Mouse (Mus musculus) hindbrain, embryonic 13.5 days (tissue): ENCODE data around the gene Kcnk7. TPM values are rescaled to one million over a fixed set of nuclear protein-coding genes. Genes with fewer than 3 reads are reported as not detected.

Experiments
- ATAC-seq: fragments of 200-750 bp; cut with Nextera tagmentation; 2 replicates; pipeline ENCODE4 v1.8.0; 2017; ENCODE audit warnings: moderate TSS enrichment; ENCODE audit not compliant: low FRiP score
- H3K27ac ChIP-seq: fragments of 300-500 bp; sonication (generic); 2 replicates; pipeline ENCODE4 v1.5.1; 2015; ENCODE audit warnings: inconsistent platforms, mild to moderate bottlenecking, moderate library complexity
- H3K27me3 ChIP-seq: fragments of 300-500 bp; sonication (generic); 2 replicates; pipeline ENCODE4 v1.6.1; 2015; ENCODE audit warnings: mild to moderate bottlenecking, inconsistent platforms
- H3K36me3 ChIP-seq: fragments of 300-500 bp; sonication (generic); 2 replicates; pipeline ENCODE4 v1.6.1; 2015; ENCODE audit warnings: mild to moderate bottlenecking, inconsistent platforms
- H3K4me1 ChIP-seq: fragments of 300-500 bp; sonication (generic); replicated peaks from 2 replicates; pipeline ENCODE4 v1.6.1; 2015; ENCODE audit warnings: inconsistent platforms
- H3K4me2 ChIP-seq: fragments of 300-500 bp; sonication (generic); 2 replicates; pipeline ENCODE4 v1.6.1; 2015; ENCODE audit warnings: inconsistent platforms, mild to moderate bottlenecking, moderate library complexity
- H3K4me3 ChIP-seq: fragments of 300-500 bp; sonication (generic); 2 replicates; pipeline ENCODE4 v1.5.1; 2015; ENCODE audit warnings: mild to moderate bottlenecking, inconsistent platforms
- H3K9ac ChIP-seq: fragments of 300-500 bp; sonication (generic); 2 replicates; pipeline ENCODE4 v1.6.1; 2015; ENCODE audit warnings: mild to moderate bottlenecking, inconsistent platforms
- H3K9me3 ChIP-seq: fragments of 300-500 bp; sonication (generic); 2 replicates; pipeline ENCODE4 v1.6.1; 2016; ENCODE audit warnings: inconsistent platforms
- WGBS: fragments of 180-500 bp; shearing (Covaris S2); methylation state at CpG from one replicate; pipeline ENCODE4 v1.1.7; 2015; 5-methylcytosine and 5-hydroxymethylcytosine counted together
- polyA plus RNA-seq: library from polyadenylated mRNA; unstranded; fragments of >200 nt; fragmentation: Nextera tagmentation; extraction: Ambion mirVana; gene quantifications from 2 replicates; pipeline ENCODE4 v1.2.1, GENCODE M21; 2015

Kcnk7 gene
- polyA plus RNA-seq: 0.44 and 0.63 TPM in 2 replicates

DNA sequence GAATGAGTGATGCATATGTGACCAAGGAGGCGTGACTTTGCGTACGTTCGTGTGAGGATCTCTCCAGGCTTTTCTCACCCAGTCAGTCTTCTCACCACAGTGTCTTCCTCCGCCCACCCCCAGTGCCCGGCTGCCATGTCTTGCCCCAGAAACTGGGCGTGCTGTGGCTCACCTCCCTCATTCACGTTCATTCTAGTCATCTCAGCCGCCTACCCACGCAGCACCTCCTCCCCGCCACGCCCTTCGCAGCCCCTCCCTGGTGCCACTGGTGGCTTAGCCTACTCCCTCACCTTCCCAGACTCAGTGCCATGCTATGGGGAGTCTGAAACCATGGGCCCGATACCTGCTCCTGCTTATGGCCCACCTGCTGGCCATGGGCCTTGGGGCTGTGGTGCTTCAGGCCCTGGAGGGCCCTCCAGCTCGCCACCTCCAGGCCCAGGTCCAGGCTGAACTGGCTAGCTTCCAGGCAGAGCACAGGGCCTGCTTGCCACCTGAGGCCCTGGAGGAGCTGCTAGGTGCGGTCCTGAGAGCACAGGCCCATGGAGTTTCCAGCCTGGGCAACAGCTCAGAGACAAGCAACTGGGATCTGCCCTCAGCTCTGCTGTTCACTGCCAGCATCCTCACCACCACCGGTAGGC is at the start of gene Kcnk7:
Gene Kcnk7 (plus strand): TSS at position 205 of the 638 bp plus-strand sequence.
- 77% methylated on average over 17 of the region's 17 CpGs for WGBS
- Histone ChIP-seq H3K9ac (no peak within 1 kb of the TSS), H3K4me3 (no peak within 1 kb of the TSS), H3K36me3 (peaks cover 80% of the 10 kb centered on the region), H3K4me1 (peaks cover 7% of the 10 kb centered on the region; the same call in 1 of the 2 replicates), H3K27ac (no peak within 1 kb of the TSS; the same call in 1 of the 2 replicates), H3K4me2 (no peak within 1 kb of the TSS), H3K27me3 (no peaks in the 10 kb centered on the region), H3K9me3 (no peaks in the 10 kb centered on the region)
- no peak for ATAC-seq

DNA sequence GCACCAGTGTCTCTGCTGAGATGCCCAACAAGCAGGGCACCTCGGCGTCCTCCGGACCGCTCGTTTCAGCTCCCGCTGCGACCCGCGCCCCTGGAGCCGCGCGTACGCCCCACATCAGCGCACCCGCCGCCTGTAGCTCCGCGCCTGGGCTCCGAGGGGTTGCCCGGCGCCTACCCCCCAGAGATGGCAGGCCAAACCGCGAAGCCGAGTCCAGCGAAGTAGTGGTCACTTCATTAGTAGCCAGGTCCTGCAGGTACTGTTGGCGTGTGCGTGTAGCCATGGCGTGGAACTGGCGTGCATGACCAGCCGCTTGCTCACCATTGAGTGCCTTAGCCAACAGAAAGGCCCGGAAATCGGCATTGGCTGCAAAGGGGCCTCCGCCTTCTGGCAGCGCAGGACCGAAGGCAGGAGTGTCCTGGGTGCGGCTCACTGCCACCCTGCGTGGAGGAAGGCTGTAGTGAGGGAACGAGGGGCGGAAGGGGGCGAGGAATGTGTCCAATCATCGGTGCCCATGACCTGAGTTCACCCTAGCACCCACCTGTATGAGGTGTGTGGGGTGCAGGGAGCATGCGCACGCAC is 49.4 kb upstream of the Kcnk7 start:
- H3K9ac ChIP-seq: peak overlapping the region; percentile 63
- 9% methylated on average over 43 of the region's 43 CpGs for WGBS
- H3K27me3 ChIP-seq: peaks cover 42% of the 10 kb centered on the region
- no peak overlapping the region for H3K27ac ChIP-seq
- 0 out of 2 replicates have a peak, but pooled peaks have one; percentile 25 for ATAC-seq
- H3K9me3 ChIP-seq: no peaks in the 10 kb centered on the region
- peak overlapping the region; percentile 41 for H3K4me3 ChIP-seq
- H3K4me1 ChIP-seq: peaks cover 16% of the 10 kb centered on the region
- peak overlapping the region; percentile 59 for H3K4me2 ChIP-seq
- H3K36me3 ChIP-seq: 0 out of 2 replicates have a peak, but pooled peaks cover 5% of the 10 kb centered on the region

DNA sequence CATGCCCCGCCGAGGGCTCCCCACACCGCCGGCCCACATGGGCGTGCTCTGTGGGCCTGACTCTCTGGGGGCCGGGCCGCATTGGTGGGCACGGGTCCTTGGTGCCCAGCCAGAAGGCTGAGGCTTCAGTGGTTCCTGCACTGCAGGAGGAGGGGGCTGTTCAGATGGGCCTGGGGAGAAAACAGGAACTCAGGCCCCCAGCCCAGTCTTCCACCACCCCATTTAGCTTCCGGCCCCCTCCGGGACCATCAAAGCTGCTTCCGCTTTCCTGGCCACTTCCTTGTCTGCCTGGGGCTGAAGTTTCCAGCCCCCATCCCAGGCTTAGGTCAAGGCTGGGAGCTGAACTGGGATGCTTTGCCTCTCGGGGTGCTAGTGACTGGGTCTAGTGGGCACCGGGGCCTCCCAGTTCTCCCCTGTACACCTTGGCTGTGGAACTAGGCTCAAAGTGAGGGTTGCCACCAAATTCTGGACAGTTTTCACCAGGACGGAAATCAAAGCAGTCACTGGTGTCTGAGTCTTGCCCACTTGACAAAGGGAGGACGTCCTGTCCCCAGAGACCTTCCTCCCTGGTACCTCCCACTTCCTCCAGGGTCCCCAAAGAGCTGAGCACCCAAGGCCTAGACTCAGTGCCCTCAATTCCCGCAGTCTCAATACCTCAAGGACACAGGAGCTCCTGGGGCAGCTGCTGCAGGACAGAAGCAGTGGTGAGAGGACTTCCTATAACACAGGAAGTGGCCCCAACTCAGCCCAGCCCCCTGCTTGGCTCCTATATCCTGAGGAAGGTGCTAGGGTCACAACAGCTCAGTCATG is 43.0 kb upstream of the Kcnk7 start:
- no peak for ATAC-seq
- peak overlapping the region; percentile 11 for H3K4me2 ChIP-seq
- no peak overlapping the region for H3K27ac ChIP-seq
- WGBS: 79% methylated on average over 16 of the region's 16 CpGs
- H3K4me3 ChIP-seq: no peak overlapping the region
- H3K27me3 ChIP-seq: peaks cover 6% of the 10 kb centered on the region
- H3K4me1 ChIP-seq: peaks cover 20% of the 10 kb centered on the region
- peaks cover 21% of the 10 kb centered on the region for H3K36me3 ChIP-seq
- no peaks in the 10 kb centered on the region for H3K9me3 ChIP-seq
- H3K9ac ChIP-seq: peak overlapping the region; percentile 24; the same call in 1 of the 2 replicates

DNA sequence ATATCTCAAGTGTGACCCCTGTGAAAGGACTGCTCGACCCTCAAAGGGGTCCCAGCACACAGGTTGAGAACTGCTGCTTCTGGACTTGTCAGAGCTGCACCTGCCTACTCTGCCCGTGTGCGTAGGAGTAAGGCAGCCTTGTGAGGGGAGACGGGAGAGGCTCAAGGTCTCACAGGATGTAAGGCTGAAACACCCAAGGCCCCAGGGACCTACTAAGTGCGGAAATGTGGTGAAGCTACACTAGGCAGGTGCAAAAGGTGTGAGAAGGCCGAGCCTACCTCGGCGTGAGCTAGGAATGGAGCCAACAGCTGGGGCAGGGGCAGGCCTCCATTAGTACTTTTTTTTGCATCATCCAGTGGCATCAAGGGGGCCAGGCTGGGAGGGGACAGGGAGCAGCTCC is 41.9 kb upstream of the Kcnk7 start:
- WGBS: 80% methylated on average over 8 of the region's 8 CpGs
- peak overlapping the region; percentile 36 for H3K4me3 ChIP-seq

DNA sequence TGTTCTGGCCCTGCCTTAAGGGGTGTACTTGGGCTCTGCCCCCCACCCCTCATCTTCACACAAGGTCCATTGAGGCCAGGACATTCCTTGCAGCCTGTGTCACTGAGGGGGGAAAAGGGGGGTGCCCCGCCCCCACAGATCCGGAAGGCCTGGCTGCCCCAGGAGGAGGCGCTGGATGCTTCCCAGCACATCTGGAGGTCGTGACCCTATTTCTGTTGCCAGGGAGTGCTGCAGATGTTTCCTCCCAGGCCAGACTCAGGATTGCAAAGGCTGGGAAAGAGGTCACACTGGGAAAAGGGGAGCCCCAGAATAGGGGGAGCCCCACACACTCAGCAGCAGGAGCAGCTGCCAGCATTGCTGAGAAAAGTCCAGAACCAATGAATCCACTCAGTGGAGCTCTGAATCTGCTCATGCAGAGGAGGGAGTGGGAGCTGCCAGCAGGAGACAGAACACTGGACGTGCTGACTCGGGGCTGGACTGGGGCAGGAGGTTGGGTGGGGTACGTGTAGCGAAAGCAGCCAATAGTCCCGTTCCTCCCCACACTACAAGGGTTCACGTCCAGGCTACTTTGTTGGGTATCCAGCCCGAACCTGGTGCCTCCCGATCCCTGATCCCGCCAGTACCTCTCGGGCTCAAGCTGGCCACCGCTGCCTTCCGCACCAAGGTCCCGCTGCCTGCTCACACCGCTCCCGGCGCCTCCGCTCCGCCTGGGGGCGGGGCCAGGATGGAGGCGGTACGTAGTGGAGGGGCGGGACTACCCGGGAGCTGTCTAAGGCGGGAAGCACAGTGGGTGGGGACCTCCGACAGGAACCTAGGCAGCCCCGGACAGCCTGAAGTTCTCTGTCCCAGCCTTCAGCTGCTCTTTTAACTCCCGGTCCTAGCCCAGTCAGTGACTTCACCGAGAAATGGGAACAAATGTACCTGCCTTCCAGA is 40.9 kb upstream of the Kcnk7 start, which contains the start of gene Sipa1:
Gene Sipa1 (minus strand): TSS at position 727 of the 933 bp plus-strand sequence.
- Histone ChIP-seq H3K4me3 (peak within 1 kb of the TSS; percentile 36), H3K27me3 (no peaks in the 10 kb centered on the region), H3K9ac (peak within 1 kb of the TSS; percentile 66), H3K36me3 (peaks cover 42% of the 10 kb centered on the region), H3K9me3 (no peaks in the 10 kb centered on the region), H3K27ac (peak within 1 kb of the TSS; percentile 75), H3K4me2 (peak within 1 kb of the TSS; percentile 54), H3K4me1 (peaks cover 20% of the 10 kb centered on the region)
- peak; percentile 79 for ATAC-seq
- WGBS: 1% methylated on average over 32 of the region's 32 CpGs

More for the DNA sequence above, 41.9 kb upstream of the Kcnk7 start:
- Histone ChIP-seq H3K4me2 (peak overlapping the region; percentile 54), H3K9ac (peak overlapping the region; percentile 66; the same call in 1 of the 2 replicates), H3K4me1 (peaks cover 20% of the 10 kb centered on the region), H3K9me3 (no peaks in the 10 kb centered on the region), H3K36me3 (peaks cover 32% of the 10 kb centered on the region), H3K27ac (peak overlapping the region; percentile 75), H3K27me3 (no peaks in the 10 kb centered on the region)
- no peak for ATAC-seq

DNA sequence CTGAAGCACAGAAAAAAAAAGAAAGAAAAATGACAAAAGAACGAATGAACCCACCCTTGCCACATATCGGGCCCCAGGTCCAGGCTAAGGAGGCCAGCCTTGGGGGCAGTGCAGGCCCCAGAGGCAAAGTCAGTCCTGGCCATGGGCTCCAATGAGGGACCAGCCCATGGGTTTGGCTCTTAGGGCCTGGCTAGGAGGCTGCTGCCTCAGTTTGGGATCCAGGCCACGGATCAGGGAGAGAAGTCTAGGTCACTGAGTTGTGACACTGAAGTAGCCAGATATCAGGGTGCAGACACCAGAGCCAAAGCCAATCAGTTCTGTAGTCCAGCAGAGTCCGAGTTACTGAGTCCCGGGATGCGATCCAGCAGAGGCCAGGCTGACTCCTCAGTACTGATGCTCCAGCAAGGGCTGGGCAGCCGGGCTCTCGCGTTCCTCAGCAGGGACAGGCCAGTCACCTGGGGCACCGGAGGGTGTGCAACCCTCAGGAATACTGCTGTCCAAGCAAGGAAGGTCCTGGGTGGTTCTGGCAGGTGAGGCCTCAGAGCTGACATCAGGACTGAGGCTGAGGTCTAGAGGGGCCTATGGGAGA is 39.4 kb upstream of the Kcnk7 start:
- H3K4me3 ChIP-seq: no peak overlapping the region
- 91% methylated on average over 10 of the region's 10 CpGs for WGBS
- H3K9me3 ChIP-seq: no peaks in the 10 kb centered on the region
- no peak for ATAC-seq
- no peak overlapping the region for H3K27ac ChIP-seq
- no peaks in the 10 kb centered on the region for H3K27me3 ChIP-seq
- no peak overlapping the region; the same call in 1 of the 2 replicates for H3K9ac ChIP-seq
- H3K4me2 ChIP-seq: no peak overlapping the region
- H3K36me3 ChIP-seq: peaks cover 57% of the 10 kb centered on the region
- peaks cover 20% of the 10 kb centered on the region for H3K4me1 ChIP-seq

DNA sequence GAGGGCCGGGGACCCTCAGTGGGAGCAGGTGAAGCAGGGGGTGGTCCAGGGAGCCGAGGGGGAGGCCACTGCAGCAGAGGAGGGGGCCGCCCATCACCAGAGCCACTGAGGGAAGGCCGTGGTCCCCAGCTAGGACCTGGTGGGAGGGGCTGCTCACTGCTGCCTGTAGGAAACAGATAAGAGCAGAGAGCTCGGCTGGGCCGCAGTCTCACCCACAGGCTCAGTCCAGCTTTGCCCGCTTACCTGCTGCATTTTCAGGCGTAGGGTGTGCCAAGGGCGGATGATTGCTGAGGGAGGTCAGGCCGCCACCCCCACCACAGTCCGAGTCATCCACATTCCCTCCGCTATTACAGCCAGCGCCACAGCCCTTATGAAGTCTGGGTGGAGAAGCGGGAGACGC is 38.7 kb upstream of the Kcnk7 start:
- Histone ChIP-seq H3K4me1 (peaks cover 20% of the 10 kb centered on the region), H3K27me3 (no peaks in the 10 kb centered on the region), H3K9ac (no peak overlapping the region), H3K4me2 (no peak overlapping the region), H3K27ac (no peak overlapping the region), H3K4me3 (no peak overlapping the region), H3K9me3 (no peaks in the 10 kb centered on the region), H3K36me3 (peaks cover 64% of the 10 kb centered on the region)
- no peak for ATAC-seq
- WGBS: 92% methylated on average over 15 of the region's 15 CpGs

DNA sequence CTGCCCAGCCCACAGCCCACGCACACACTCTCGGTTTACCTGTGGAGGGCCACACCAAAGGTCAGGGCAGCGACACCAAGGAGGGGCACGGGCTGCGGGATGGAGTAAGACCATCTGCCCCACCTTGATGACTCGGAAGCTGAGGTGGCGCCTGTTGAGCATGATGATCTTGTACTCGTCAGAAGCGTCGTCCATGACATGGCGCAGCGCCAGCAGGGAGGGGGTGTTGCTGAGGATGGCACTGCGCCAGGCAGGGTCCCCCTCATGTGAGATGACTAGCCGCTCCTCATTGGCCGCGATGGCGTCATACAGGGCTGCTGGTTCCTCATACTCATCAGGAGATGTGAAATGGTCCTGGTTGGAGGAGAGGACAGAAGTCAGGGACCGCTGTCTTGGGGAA is 37.8 kb upstream of the Kcnk7 start:
- H3K27ac ChIP-seq: no peak overlapping the region
- no peaks in the 10 kb centered on the region for H3K27me3 ChIP-seq
- 94% methylated on average over 18 of the region's 18 CpGs for WGBS
- no peak overlapping the region for H3K4me2 ChIP-seq
- H3K4me1 ChIP-seq: peaks cover 20% of the 10 kb centered on the region
- no peak overlapping the region for H3K9ac ChIP-seq
- no peak overlapping the region for H3K4me3 ChIP-seq
- ATAC-seq: no peak
- peaks cover 73% of the 10 kb centered on the region for H3K36me3 ChIP-seq
- no peaks in the 10 kb centered on the region for H3K9me3 ChIP-seq

DNA sequence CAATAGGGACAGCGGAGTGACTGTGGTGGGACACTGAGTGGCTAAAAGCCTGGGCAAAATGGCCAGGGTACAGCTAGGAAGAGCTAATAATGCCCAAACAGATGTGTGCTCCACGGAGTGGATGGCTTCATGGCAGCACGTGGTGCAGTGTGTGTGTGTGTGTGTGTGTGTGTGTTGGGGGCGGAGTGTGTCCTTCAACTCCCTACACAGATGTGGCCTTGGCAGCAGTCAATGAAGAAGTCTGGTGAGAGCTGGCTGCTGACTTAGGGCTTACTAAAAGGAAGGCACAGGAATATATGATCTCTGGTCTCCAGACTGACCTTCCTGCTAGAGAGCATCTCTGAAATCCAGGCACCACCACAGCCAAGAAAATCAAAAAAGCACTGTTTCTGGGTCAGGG is 35.8 kb upstream of the Kcnk7 start:
- ATAC-seq: no peak
- Histone ChIP-seq H3K4me1 (peaks cover 8% of the 10 kb centered on the region), H3K27me3 (no peaks in the 10 kb centered on the region), H3K36me3 (peaks cover 90% of the 10 kb centered on the region), H3K9ac (no peak overlapping the region), H3K4me2 (no peak overlapping the region), H3K27ac (no peak overlapping the region), H3K9me3 (no peaks in the 10 kb centered on the region), H3K4me3 (no peak overlapping the region)
- 86% methylated on average over 4 of the region's 4 CpGs for WGBS

DNA sequence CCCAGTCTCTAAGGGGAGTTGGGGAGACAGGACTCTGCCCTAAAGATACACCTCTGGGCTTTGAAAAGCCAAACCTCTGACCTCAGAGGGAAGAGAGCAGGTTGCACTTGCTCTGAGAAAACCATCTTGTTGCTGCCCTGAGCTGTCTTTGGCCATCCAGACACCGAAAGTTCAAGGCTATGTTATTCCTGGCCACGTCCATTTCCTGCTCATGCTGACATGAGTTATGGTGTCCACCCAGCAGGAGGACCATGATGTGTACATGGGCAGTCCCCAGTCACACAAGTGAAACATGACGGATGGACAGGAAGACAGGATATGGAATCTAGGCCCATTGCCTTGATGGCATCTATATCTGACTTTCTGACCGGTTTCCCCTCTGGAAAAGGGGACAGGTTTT is 23.7 kb upstream of the Kcnk7 start:
- Histone ChIP-seq H3K27ac (no peak overlapping the region), H3K27me3 (no peaks in the 10 kb centered on the region), H3K4me1 (no peaks in the 10 kb centered on the region), H3K4me2 (no peak overlapping the region), H3K4me3 (no peak overlapping the region), H3K9me3 (no peaks in the 10 kb centered on the region), H3K9ac (no peak overlapping the region), H3K36me3 (peaks cover 95% of the 10 kb centered on the region)
- ATAC-seq: no peak
- WGBS: 96% methylated on average over 4 of the region's 4 CpGs

DNA sequence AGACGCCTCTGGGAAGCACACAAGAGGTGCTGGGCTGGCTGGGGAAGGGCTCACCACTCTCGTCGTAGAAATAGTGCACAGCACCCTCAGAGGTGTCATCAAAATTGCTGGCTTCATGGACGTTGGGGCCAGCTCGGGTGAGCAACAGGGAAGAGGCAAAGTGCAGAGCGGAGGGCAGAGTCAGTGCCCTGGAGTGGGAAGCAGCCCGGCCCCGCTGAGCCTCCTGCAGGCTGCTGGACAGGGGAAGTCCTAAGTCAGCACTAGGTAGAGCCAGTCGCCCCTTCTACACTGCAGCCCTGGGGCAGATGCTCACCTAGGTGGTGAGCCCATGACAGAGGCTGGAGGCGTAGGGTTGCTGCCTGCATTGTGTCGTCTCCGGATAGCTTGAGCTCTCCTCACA is 19.9 kb upstream of the Kcnk7 start:
- no peaks in the 10 kb centered on the region for H3K27me3 ChIP-seq
- 93% methylated on average over 12 of the region's 12 CpGs for WGBS
- H3K9ac ChIP-seq: no peak overlapping the region
- H3K36me3 ChIP-seq: peaks cover 79% of the 10 kb centered on the region
- no peak overlapping the region for H3K4me2 ChIP-seq
- H3K27ac ChIP-seq: no peak overlapping the region
- peaks cover 13% of the 10 kb centered on the region for H3K4me1 ChIP-seq
- H3K4me3 ChIP-seq: no peak overlapping the region
- no peak for ATAC-seq
- no peaks in the 10 kb centered on the region for H3K9me3 ChIP-seq
